Mouse (Mus musculus) heart, embryonic 14.5 days (tissue): ENCODE measurements around the gene Vmn2r6. TPM values are rescaled to one million over a fixed set of nuclear protein-coding genes. Genes with fewer than 3 reads are reported as not detected.
"Not testable (repeated sequence)": the region's sequence is repeated elsewhere in the genome, so short reads cannot be mapped to it uniquely, and the experiment has no call there.

Experiments
- ATAC-seq: fragments of 200-750 bp; cut with Nextera tagmentation; 2 replicates; pipeline ENCODE4 v1.8.0; 2017; ENCODE audit warnings: low read depth, moderate TSS enrichment; ENCODE audit not compliant: insufficient number of reproducible peaks, insufficient read depth, low FRiP score
- H3K27ac ChIP-seq, 2 experiments: fragments of 200-500 bp in 1 of 2; fragments of 300-500 bp in 1 of 2; sonication (generic) in 1 of 2; replicated peaks in 1 of 2; 2 replicates each; pipeline ENCODE4 v1.5.1; 2012 to 2014; ENCODE audit warnings: low read depth in 2 of 2, low read length in 2 of 2, control low read depth in 1 of 2, mild to moderate bottlenecking in 1 of 2, mixed read lengths in 1 of 2; ENCODE audit not compliant: control insufficient read depth in 1 of 2, insufficient read depth in 1 of 2
- H3K27me3 ChIP-seq: fragments of 300-500 bp; sonication (generic); 2 replicates; pipeline ENCODE4 v1.6.1; 2014; ENCODE audit warnings: mild to moderate bottlenecking, low read length, control low read depth; ENCODE audit not compliant: control insufficient read depth, insufficient read depth
- H3K36me3 ChIP-seq: fragments of 300-500 bp; sonication (generic); 2 replicates; pipeline ENCODE4 v1.6.1; 2014; ENCODE audit warnings: mild to moderate bottlenecking, control low read depth, low read length, mixed read lengths; ENCODE audit not compliant: control insufficient read depth, insufficient read depth
- H3K4me1 ChIP-seq, 2 experiments: fragments of 200-500 bp in 1 of 2; fragments of 300-500 bp in 1 of 2; sonication (generic) in 1 of 2; 2 replicates each; pipeline ENCODE4 v1.6.1; 2012 to 2014; ENCODE audit warnings: low read length in 2 of 2, control low read depth in 1 of 2, mixed read lengths in 1 of 2; ENCODE audit not compliant: control insufficient read depth in 2 of 2, insufficient read depth in 2 of 2
- H3K4me2 ChIP-seq: fragments of 300-500 bp; sonication (generic); 2 replicates; pipeline ENCODE4 v1.6.1; 2014; ENCODE audit warnings: mild to moderate bottlenecking, low read length
- H3K4me3 ChIP-seq, 2 experiments: fragments of 200-500 bp in 1 of 2; fragments of 300-500 bp in 1 of 2; sonication (generic) in 1 of 2; 2 replicates each; pipeline ENCODE4 v1.5.1; 2012 to 2014; ENCODE audit warnings: low read length in 2 of 2, mild to moderate bottlenecking in 2 of 2, control low read depth in 1 of 2, low read depth in 1 of 2, moderate library complexity in 1 of 2; ENCODE audit not compliant: control insufficient read depth in 1 of 2, insufficient read depth in 1 of 2
- H3K9ac ChIP-seq: fragments of 300-500 bp; sonication (generic); 2 replicates; pipeline ENCODE4 v1.6.1; 2014; ENCODE audit warnings: mild to moderate bottlenecking, low read length
- H3K9me3 ChIP-seq: fragments of 300-500 bp; sonication (generic); 2 replicates; pipeline ENCODE4 v1.6.1; 2016; ENCODE audit warnings: low read length, control low read depth; ENCODE audit not compliant: control insufficient read depth
- WGBS: fragments of 180-500 bp; shearing (Covaris S2); extraction: QIAGEN DNeasy Blood & Tissue Kit; methylation state at CpG from one replicate; pipeline ENCODE4 v1.1.7; 2014; 5-methylcytosine and 5-hydroxymethylcytosine counted together
- polyA plus RNA-seq: library from polyadenylated mRNA; unstranded; fragments of >200 nt; fragmentation: Nextera tagmentation; extraction: Ambion mirVana; gene quantifications from 2 replicates; pipeline ENCODE4 v1.2.1, GENCODE M21; 2014

Gene Vmn2r6
- polyA plus RNA-seq = not detected in 2 replicates

- WGBS = 72% methylated on average over 2 of the region's 2 CpGs
- H3K4me3 ChIP-seq, H3K9ac ChIP-seq, H3K9me3 ChIP-seq, H3K27me3 ChIP-seq, H3K36me3 ChIP-seq, H3K4me2 ChIP-seq, ATAC-seq, H3K27ac ChIP-seq, H3K4me1 ChIP-seq: not testable (repeated sequence)
Observed at GRCm38 (mm10) chr3:64565730-64566129, at the start of gene Vmn2r6. Vmn2r6 (minus strand) TSS chr3:64565830.

- no peak for ATAC-seq
- no peak overlapping the region for H3K27ac ChIP-seq
- H3K27me3 ChIP-seq = no peaks in the 10 kb centered on the region
- 0 out of 2 replicates have a peak, but pooled peaks cover 2% of the 10 kb centered on the region for H3K9me3 ChIP-seq
- H3K9ac ChIP-seq = no peak overlapping the region
- no peak overlapping the region for H3K4me3 ChIP-seq
- no peak overlapping the region for H3K4me2 ChIP-seq
- H3K4me1 ChIP-seq = no peaks in the 10 kb centered on the region
- H3K36me3 ChIP-seq = no peaks in the 10 kb centered on the region
- 58% methylated on average over 9 of the region's 9 CpGs for WGBS
Observed at GRCm38 (mm10) chr3:64587618-64588017, 22.0 kb upstream of the Vmn2r6 start.

- H3K4me1 ChIP-seq, H3K9ac ChIP-seq, H3K27ac ChIP-seq, H3K9me3 ChIP-seq, H3K4me3 ChIP-seq, H3K4me2 ChIP-seq, H3K27me3 ChIP-seq, H3K36me3 ChIP-seq: not testable (repeated sequence)
- WGBS = 2% methylated on average over 2 of the region's 2 CpGs
- peak; percentile 68; the same call in 1 of the 2 replicates for ATAC-seq
Observed at GRCm38 (mm10) chr3:64568793-64569192, 3.2 kb upstream of the Vmn2r6 start.

GRCm38 (mm10) chr3:64523585-64523984 lies 42.0 kb downstream of the Vmn2r6 start:
- H3K36me3 ChIP-seq, H3K4me3 ChIP-seq, H3K4me2 ChIP-seq, H3K9ac ChIP-seq, ATAC-seq, H3K9me3 ChIP-seq, H3K27ac ChIP-seq, H3K4me1 ChIP-seq, H3K27me3 ChIP-seq: not testable (repeated sequence)
- WGBS = 67% methylated on average over 1 of the region's 1 CpGs

GRCm38 (mm10) chr3:64509742-64510141 lies 55.9 kb downstream of the Vmn2r6 start, which contains the start of gene Vmn2r5:
Vmn2r5 (minus strand) TSS chr3:64509842.
- H3K9ac ChIP-seq, ATAC-seq, H3K9me3 ChIP-seq, H3K4me1 ChIP-seq, H3K27me3 ChIP-seq, H3K27ac ChIP-seq, H3K4me3 ChIP-seq, H3K4me2 ChIP-seq, H3K36me3 ChIP-seq: not testable (repeated sequence)
- 100% methylated on average over 1 of the region's 2 CpGs for WGBS

Other genes with a start within 250 kb of the Vmn2r6 start
- not detected in 2 replicates for gene Vmn2r4, start 150.5 kb downstream of the Vmn2r6 start, polyA plus RNA-seq
- not detected in 2 replicates for gene Vmn2r5, start 56.0 kb downstream of the Vmn2r6 start, polyA plus RNA-seq